Mouse (Mus musculus) heart, embryonic 16.5 days (tissue): Measurements from ENCODE around the gene Ing4. TPM values are rescaled to one million over a fixed set of nuclear protein-coding genes. Genes with fewer than 3 reads are reported as not detected.

Experiments
- ATAC-seq: fragments of 200-750 bp; cut with Nextera tagmentation; replicated peaks from 2 replicates; pipeline ENCODE4 v1.8.0; 2017; ENCODE audit warnings: moderate number of reproducible peaks; ENCODE audit not compliant: insufficient read depth, low FRiP score; ENCODE audit errors: extremely low read depth
- H3K27ac ChIP-seq: fragments of 300-500 bp; sonication (generic); 2 replicates; pipeline ENCODE4 v1.5.1; 2014; ENCODE audit warnings: mild to moderate bottlenecking, low read length, control low read depth, moderate library complexity
- H3K27me3 ChIP-seq: fragments of 300-500 bp; sonication (generic); 2 replicates; pipeline ENCODE4 v1.6.1; 2014; ENCODE audit warnings: low read length, mixed read lengths; ENCODE audit not compliant: control insufficient read depth, insufficient read depth
- H3K36me3 ChIP-seq: fragments of 300-500 bp; sonication (generic); 2 replicates; pipeline ENCODE4 v1.6.1; 2014; ENCODE audit not compliant: control insufficient read depth, insufficient read depth
- H3K4me1 ChIP-seq: fragments of 300-500 bp; sonication (generic); 2 replicates; pipeline ENCODE4 v1.6.1; 2014; ENCODE audit warnings: low read length, mixed read lengths; ENCODE audit not compliant: control insufficient read depth, insufficient read depth
- H3K4me2 ChIP-seq: fragments of 300-500 bp; sonication (generic); 2 replicates; pipeline ENCODE4 v1.6.1; 2014; ENCODE audit warnings: low read depth, mild to moderate bottlenecking, control low read depth, low read length
- H3K4me3 ChIP-seq: fragments of 300-500 bp; sonication (generic); 2 replicates; pipeline ENCODE4 v1.5.1; 2014; ENCODE audit warnings: mild to moderate bottlenecking, control low read depth, low read length
- H3K9ac ChIP-seq: fragments of 300-500 bp; sonication (generic); 2 replicates; pipeline ENCODE4 v1.6.1; 2014; ENCODE audit warnings: low read length, control low read depth
- H3K9me3 ChIP-seq: fragments of 300-500 bp; sonication (generic); replicated peaks from 2 replicates; pipeline ENCODE4 v1.6.1; 2016; ENCODE audit warnings: low read length; ENCODE audit not compliant: control insufficient read depth
- WGBS: fragments of 180-500 bp; shearing (Covaris S2); extraction: QIAGEN DNeasy Blood & Tissue Kit; methylation state at CpG from one replicate; pipeline ENCODE4 v1.1.7; 2014; 5-methylcytosine and 5-hydroxymethylcytosine counted together
- polyA plus RNA-seq: library from polyadenylated mRNA; unstranded; fragments of >200 nt; fragmentation: Nextera tagmentation; extraction: Ambion mirVana; gene quantifications from 2 replicates; pipeline ENCODE4 v1.2.1, GENCODE M21; 2015

Ing4 gene
- polyA plus RNA-seq, result 77.5 and 89.0 TPM in 2 replicates

GRCm38 (mm10) chr6:125039533-125040153 is at the start of gene Ing4:
Ing4 (plus strand) TSS chr6:125039760.
- peaks cover 10% of the 10 kb centered on the region for H3K4me1 ChIP-seq

GRCm38 (mm10) chr6:124992241-124992640 is 47.3 kb upstream of the Ing4 start:
- peaks cover 44% of the 10 kb centered on the region for H3K27me3 ChIP-seq
- no peak overlapping the region for H3K27ac ChIP-seq
- no peak overlapping the region for H3K4me3 ChIP-seq
- no peaks in the 10 kb centered on the region for H3K36me3 ChIP-seq
- H3K4me2 ChIP-seq, result no peak overlapping the region
- no peak for ATAC-seq
- 0 out of 2 replicates have a peak, but pooled peaks cover 2% of the 10 kb centered on the region for H3K9me3 ChIP-seq
- no peak overlapping the region for H3K9ac ChIP-seq
- 70% methylated on average over 4 of the region's 4 CpGs for WGBS
- H3K4me1 ChIP-seq, result peaks cover 6% of the 10 kb centered on the region

More at GRCm38 (mm10) chr6:125039533-125040153, at the start of gene Ing4:
- Histone ChIP-seq H3K9me3 (no peaks in the 10 kb centered on the region), H3K36me3 (peaks cover 30% of the 10 kb centered on the region), H3K4me2 (peak within 1 kb of the TSS; percentile 85), H3K9ac (peak within 1 kb of the TSS; percentile 74), H3K4me3 (peak within 1 kb of the TSS; percentile 84), H3K27me3 (no peaks in the 10 kb centered on the region), H3K27ac (peak within 1 kb of the TSS; percentile 82)
- peak; percentile 96 for ATAC-seq
- under 1% methylated on average over 26 of the region's 26 CpGs for WGBS

GRCm38 (mm10) chr6:124993365-124993764 is 46.2 kb upstream of the Ing4 start:
- WGBS, result 76% methylated on average over 9 of the region's 9 CpGs
- Histone ChIP-seq H3K4me1 (peaks cover 11% of the 10 kb centered on the region), H3K4me2 (no peak overlapping the region), H3K9ac (no peak overlapping the region), H3K4me3 (no peak overlapping the region), H3K27me3 (peaks cover 53% of the 10 kb centered on the region), H3K36me3 (no peaks in the 10 kb centered on the region), H3K9me3 (0 out of 2 replicates have a peak, but pooled peaks cover 2% of the 10 kb centered on the region), H3K27ac (no peak overlapping the region)
- no peak for ATAC-seq

GRCm38 (mm10) chr6:124993876-124994275 is 45.7 kb upstream of the Ing4 start:
- no peak for ATAC-seq
- Histone ChIP-seq H3K9ac (no peak overlapping the region), H3K27ac (no peak overlapping the region), H3K4me3 (no peak overlapping the region), H3K36me3 (no peaks in the 10 kb centered on the region), H3K4me2 (no peak overlapping the region), H3K4me1 (peaks cover 12% of the 10 kb centered on the region), H3K9me3 (0 out of 2 replicates have a peak, but pooled peaks cover 2% of the 10 kb centered on the region), H3K27me3 (peaks cover 58% of the 10 kb centered on the region)
- WGBS, result 12% methylated on average over 11 of the region's 11 CpGs

- Histone ChIP-seq H3K4me2 (no peak overlapping the region), H3K27ac (no peak overlapping the region), H3K27me3 (peaks cover 71% of the 10 kb centered on the region), H3K36me3 (no peaks in the 10 kb centered on the region), H3K4me3 (no peak overlapping the region), H3K9ac (no peak overlapping the region), H3K4me1 (peaks cover 12% of the 10 kb centered on the region), H3K9me3 (no peaks in the 10 kb centered on the region)
- ATAC-seq, result no peak
- WGBS, result 70% methylated on average over 7 of the region's 7 CpGs
Observed at GRCm38 (mm10) chr6:124995246-124995645, 44.3 kb upstream of the Ing4 start.

GRCm38 (mm10) chr6:124995831-124996403 is 43.6 kb upstream of the Ing4 start:
- Histone ChIP-seq H3K9ac (no peak overlapping the region), H3K4me1 (peaks cover 12% of the 10 kb centered on the region), H3K4me3 (no peak overlapping the region), H3K4me2 (no peak overlapping the region), H3K9me3 (no peaks in the 10 kb centered on the region), H3K27me3 (peaks cover 76% of the 10 kb centered on the region), H3K36me3 (no peaks in the 10 kb centered on the region), H3K27ac (no peak overlapping the region)
- 48% methylated on average over 8 of the region's 8 CpGs for WGBS
- ATAC-seq, result no peak

GRCm38 (mm10) chr6:124996551-124997501 is 42.7 kb upstream of the Ing4 start, which contains the start of gene Pianp:
Pianp (plus strand) TSS chr6:124996694.
- Histone ChIP-seq H3K4me2 (peak within 1 kb of the TSS; percentile 99), H3K9ac (peak within 1 kb of the TSS; percentile 73), H3K9me3 (no peaks in the 10 kb centered on the region), H3K27me3 (peaks cover 76% of the 10 kb centered on the region), H3K4me1 (peaks cover 12% of the 10 kb centered on the region), H3K4me3 (peak within 1 kb of the TSS; percentile 65), H3K36me3 (no peaks in the 10 kb centered on the region), H3K27ac (no peak within 1 kb of the TSS)
- ATAC-seq, result peak; percentile 37; the same call in 1 of the 2 replicates
- WGBS, result 1% methylated on average over 64 of the region's 78 CpGs

GRCm38 (mm10) chr6:124998066-124998465 is 41.5 kb upstream of the Ing4 start:
- H3K4me2 ChIP-seq, result 0 out of 2 replicates have a peak overlapping the region, but pooled peaks have one; percentile 12
- no peak overlapping the region for H3K27ac ChIP-seq
- peaks cover 12% of the 10 kb centered on the region for H3K4me1 ChIP-seq
- no peak for ATAC-seq
- H3K9ac ChIP-seq, result no peak overlapping the region
- 5% methylated on average over 8 of the region's 8 CpGs for WGBS
- no peaks in the 10 kb centered on the region for H3K36me3 ChIP-seq
- peaks cover 72% of the 10 kb centered on the region for H3K27me3 ChIP-seq
- H3K4me3 ChIP-seq, result no peak overlapping the region; the same call in 1 of the 2 replicates
- no peaks in the 10 kb centered on the region for H3K9me3 ChIP-seq
